Mouse (Mus musculus): ENCODE results near the gene Gm3468. TPM values are rescaled to one million over a fixed set of nuclear protein-coding genes. Genes with fewer than 3 reads are reported as not detected.

The Gm3468 gene
- 9.5 TPM for polyA plus RNA-seq (2017; shearing (Covaris generic))

GRCm38 (mm10) chr14:6108272-6108925 is at the start of gene Gm3468:
Gene Gm3468, minus strand, starts transcription at chr14:6108665.

DNA sequence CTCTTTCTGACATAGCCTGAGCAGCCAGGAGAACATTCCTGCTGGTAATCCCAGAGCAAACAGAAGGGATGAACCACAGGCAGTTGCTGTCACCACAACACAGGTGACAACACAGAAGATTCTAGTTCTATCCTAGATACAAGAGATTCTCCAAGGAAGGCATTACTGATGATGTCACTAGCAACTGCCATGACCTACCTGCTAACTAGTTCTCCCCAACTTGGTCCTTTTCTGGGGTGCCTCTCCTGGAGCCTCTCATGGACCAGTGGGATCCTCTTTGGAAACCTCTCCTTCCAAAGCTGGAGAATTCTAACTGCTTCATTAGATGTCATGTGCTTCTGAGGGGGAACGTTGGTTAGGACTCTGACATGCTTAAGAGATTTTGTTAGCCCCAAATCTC is 17.2 kb upstream of the Gm3468 start, which contains the start of gene Gm3476:
Gm3476 (minus strand) TSS at position 101 of the 400 bp plus-strand sequence.

DNA sequence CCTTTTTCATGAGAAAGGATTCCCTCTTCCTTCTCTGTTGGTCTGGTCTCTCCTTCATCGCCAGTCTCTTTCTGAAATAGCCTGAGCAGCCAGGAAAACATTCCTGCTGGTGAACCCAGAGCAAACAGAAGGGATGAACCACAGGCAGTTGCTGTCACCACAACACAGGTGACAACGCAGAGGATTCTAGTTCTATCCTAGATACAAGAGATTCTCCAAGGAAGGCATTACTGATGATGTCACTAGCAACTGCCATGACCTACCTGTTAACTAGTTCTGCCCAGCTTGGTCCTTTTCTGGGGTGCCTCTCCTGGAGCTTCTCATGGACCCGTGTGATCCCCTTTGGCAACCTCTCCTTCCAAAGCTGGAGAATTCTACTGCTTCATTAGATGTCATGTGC is 14.6 kb downstream of the Gm3468 start, which contains the start of gene Gm8206:
Gm8206 (minus strand) TSS at position 101 of the 400 bp plus-strand sequence.

GRCm38 (mm10) chr14:6058167-6058566 is 50.3 kb downstream of the Gm3468 start, which contains the start of gene Gm6337:
Gene Gm6337, minus strand, starts transcription at chr14:6058267.

Other genes with a start within 250 kb of the Gm3468 start
- 1.8 TPM for gene Gm8237, start 228.3 kb downstream of the Gm3468 start, polyA plus RNA-seq (2017; shearing (Covaris generic))
- 3.6 TPM for gene Gm3248, start 146.9 kb downstream of the Gm3468 start, polyA plus RNA-seq (2017; shearing (Covaris generic))
- not detected for gene Gm3453, start 129.5 kb downstream of the Gm3468 start, polyA plus RNA-seq (2017; shearing (Covaris generic))
- gene Gm6337, start 50.4 kb downstream of the Gm3468 start, polyA plus RNA-seq (2017; shearing (Covaris generic)) = 0.26 TPM
- gene Gm8206, start 14.7 kb downstream of the Gm3468 start, polyA plus RNA-seq (2017; shearing (Covaris generic)) = 5.2 TPM
- gene Gm3476, start 17.1 kb upstream of the Gm3468 start, polyA plus RNA-seq (2017; shearing (Covaris generic)) = not detected
- gene Gm21560, start 110.6 kb upstream of the Gm3468 start, polyA plus RNA-seq (2017; shearing (Covaris generic)) = not detected
- 3.0 TPM for gene Gm3411, start 178.6 kb upstream of the Gm3468 start, polyA plus RNA-seq (2017; shearing (Covaris generic))
- gene Gm21103, start 196.2 kb upstream of the Gm3468 start, polyA plus RNA-seq (2017; shearing (Covaris generic)) = not detected
- gene Gm3618, start 235.0 kb upstream of the Gm3468 start, polyA plus RNA-seq (2017; shearing (Covaris generic)) = not detected

All from activated CD4-positive, CD25-positive, alpha-beta regulatory T cell, adult 9 weeks (primary cell).